Mouse (Mus musculus) brown adipose tissue, adult 24 weeks (tissue): ENCODE data around the gene Gadd45b. TPM values are rescaled to one million over a fixed set of nuclear protein-coding genes. Genes with fewer than 3 reads are reported as not detected.

Experiments
- H3K27ac ChIP-seq: fragments of 200-500 bp; replicated peaks from 2 replicates; pipeline ENCODE4 v1.5.1; 2012; ENCODE audit warnings: low read depth, mild to moderate bottlenecking, low read length
- H3K4me1 ChIP-seq: fragments of 200-500 bp; 2 replicates; pipeline ENCODE4 v1.6.1; 2012; ENCODE audit warnings: low read length, mixed read lengths; ENCODE audit not compliant: control insufficient read depth, insufficient read depth, insufficient read length
- H3K4me3 ChIP-seq: fragments of 200-500 bp; 2 replicates; pipeline ENCODE4 v1.5.1; 2012; ENCODE audit warnings: low read depth, mild to moderate bottlenecking, low read length, moderate library complexity; ENCODE audit not compliant: insufficient read depth
- polyA plus RNA-seq: library from polyadenylated mRNA; stranded (reverse); fragments of >200 nt; gene quantifications from 2 replicates; pipeline ENCODE4 v1.2.4, GENCODE M21; 2012; ENCODE audit not compliant: missing spikeins, insufficient read depth, insufficient read length

Gadd45b gene
- polyA plus RNA-seq, 1 experiment: 7.2 TPM

DNA sequence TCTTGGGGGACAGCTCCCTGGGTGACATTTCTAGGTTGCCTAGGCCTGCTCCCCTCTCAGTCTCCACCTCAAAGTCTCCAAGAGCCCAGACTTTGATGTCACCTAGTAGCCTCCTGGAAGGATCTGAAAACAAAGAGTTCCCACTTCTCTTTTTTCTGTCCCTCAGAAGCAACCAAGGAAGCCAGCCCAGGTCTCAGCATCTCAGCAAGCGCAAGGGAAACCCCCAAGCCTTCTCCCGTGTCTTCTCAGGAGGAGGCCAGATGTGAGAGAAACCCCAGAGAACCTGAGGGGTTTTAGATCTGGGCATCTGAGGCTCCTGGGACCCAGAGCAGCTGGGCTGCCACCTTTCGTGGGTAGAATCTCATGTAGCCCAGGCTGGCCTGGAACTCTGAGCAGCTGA lies 39.4 kb downstream of the Gadd45b start:
- peaks cover 9% of the 10 kb centered on the region for H3K4me1 ChIP-seq
- H3K4me3 ChIP-seq: no peak overlapping the region
- H3K27ac ChIP-seq: no peak overlapping the region

- Histone ChIP-seq H3K4me3 (no peak overlapping the region), H3K4me1 (peaks cover 9% of the 10 kb centered on the region), H3K27ac (no peak overlapping the region)
Observed at GRCm38 (mm10) chr10:80970159-80970558, 40.3 kb downstream of the Gadd45b start.

GRCm38 (mm10) chr10:80971533-80971932 lies 41.7 kb downstream of the Gadd45b start:
- Histone ChIP-seq H3K4me1 (peaks cover 9% of the 10 kb centered on the region), H3K27ac (no peak overlapping the region), H3K4me3 (no peak overlapping the region)

DNA sequence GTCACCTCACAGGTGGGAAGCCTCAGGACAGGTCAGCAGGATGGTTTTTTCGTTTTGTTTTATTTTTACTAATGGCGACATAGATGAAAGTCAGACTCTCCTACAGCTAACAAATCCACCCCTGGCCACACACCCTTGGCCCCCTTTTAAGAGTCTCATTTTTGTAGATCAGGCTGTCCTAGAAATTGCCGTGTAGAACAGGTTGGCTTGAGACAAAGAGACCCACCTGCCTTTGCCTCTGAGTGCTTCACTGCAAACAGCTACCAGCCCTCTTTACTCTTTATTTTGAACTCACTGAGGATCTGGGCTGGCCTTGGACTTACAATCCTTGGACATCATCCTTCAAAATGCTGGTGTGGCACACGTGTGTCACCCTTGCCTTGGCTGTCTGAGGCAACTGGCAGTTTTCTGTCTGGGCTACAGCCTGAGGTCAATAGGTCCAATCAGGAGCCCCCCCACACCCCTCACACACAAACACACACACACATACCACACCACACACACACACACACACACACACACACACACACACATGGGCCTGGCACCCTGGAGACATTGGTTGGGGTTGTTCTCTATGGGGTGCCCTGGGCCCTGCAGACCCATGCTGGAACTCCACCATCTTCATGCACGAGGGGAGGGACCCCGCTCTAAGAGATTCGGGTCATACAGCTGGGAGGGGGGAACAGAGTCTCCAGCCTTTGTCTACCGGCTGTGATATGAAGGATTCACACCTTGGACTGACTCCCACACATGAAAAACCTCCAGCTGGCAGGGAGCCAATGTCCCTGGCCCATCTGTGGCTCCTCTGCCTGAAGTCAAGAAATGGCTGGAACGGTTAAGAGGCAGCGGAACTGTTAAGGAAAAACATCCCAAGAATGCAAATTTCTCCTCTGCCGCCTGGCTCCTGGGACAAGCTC lies 42.5 kb downstream of the Gadd45b start:
- H3K4me3 ChIP-seq: no peak overlapping the region
- H3K27ac ChIP-seq: no peak overlapping the region
- H3K4me1 ChIP-seq: peaks cover 9% of the 10 kb centered on the region

- Histone ChIP-seq H3K4me1 (peaks cover 9% of the 10 kb centered on the region), H3K27ac (no peak overlapping the region), H3K4me3 (no peak overlapping the region)
Observed at GRCm38 (mm10) chr10:80973722-80974121, 43.8 kb downstream of the Gadd45b start.

- H3K4me3 ChIP-seq: no peak overlapping the region
- H3K4me1 ChIP-seq: peaks cover 9% of the 10 kb centered on the region
- H3K27ac ChIP-seq: no peak overlapping the region
Observed at GRCm38 (mm10) chr10:80975478-80975877, 45.6 kb downstream of the Gadd45b start.

DNA sequence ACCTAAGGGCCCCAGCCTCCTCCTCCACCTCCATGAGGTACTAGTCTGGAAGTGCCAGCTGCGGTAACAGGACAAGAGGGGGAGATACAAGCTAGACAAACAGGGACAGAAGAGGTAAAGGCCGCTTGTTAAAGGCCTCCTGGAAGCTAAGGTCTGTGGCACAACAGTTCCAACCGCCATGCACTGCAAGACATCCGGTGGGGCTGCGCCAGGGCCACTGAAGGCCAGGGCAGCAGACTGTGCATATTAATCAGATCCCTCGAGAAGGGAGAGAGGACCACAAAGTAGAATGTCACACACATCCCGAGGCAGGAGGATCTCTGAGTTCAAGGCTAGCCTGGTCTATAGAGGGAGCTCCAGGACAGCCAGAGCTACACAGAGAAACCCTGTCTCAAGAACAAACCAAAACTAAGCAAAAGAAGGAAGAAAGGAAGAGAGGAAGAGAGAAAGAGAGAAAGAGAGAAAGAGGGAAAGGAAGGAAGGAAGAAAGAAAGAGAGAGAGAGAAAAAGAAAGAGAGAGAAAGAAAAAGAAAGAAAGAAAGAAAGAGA lies 51.8 kb downstream of the Gadd45b start:
- H3K27ac ChIP-seq: no peak overlapping the region
- H3K4me3 ChIP-seq: no peak overlapping the region
- peaks cover 10% of the 10 kb centered on the region; the same call in 1 of the 2 replicates for H3K4me1 ChIP-seq

Other genes with a start within 250 kb of the Gadd45b start
- 5.2 and 12.0 TPM in 2 replicates for gene Mob3a, start 228.1 kb upstream of the Gadd45b start, polyA plus RNA-seq
- gene Izumo4, start 227.9 kb upstream of the Gadd45b start, polyA plus RNA-seq: 2.5 and 5.0 TPM in 2 replicates
- gene Ap3d1, start 187.8 kb upstream of the Gadd45b start, polyA plus RNA-seq: 35.0 and 40.9 TPM in 2 replicates
- gene Dot1l, start 174.9 kb upstream of the Gadd45b start, polyA plus RNA-seq: 11.5 and 15.8 TPM in 2 replicates
- gene Sf3a2, start 131.9 kb upstream of the Gadd45b start, polyA plus RNA-seq: 12.1 and 15.3 TPM in 2 replicates
- gene Plekhj1, start 131.4 kb upstream of the Gadd45b start, polyA plus RNA-seq: 30.2 and 40.5 TPM in 2 replicates
- gene Amh, start 124.8 kb upstream of the Gadd45b start, polyA plus RNA-seq: not detected in 2 replicates
- 2.4 and 4.9 TPM in 2 replicates for gene Jsrp1, start 116.6 kb upstream of the Gadd45b start, polyA plus RNA-seq
- 447 and 892 TPM in 2 replicates for gene Oaz1, start 103.4 kb upstream of the Gadd45b start, polyA plus RNA-seq
- not detected in 2 replicates for gene Lingo3, start 86.0 kb upstream of the Gadd45b start, polyA plus RNA-seq
- 55.6 and 61.3 TPM in 2 replicates for gene Lsm7, start 74.9 kb upstream of the Gadd45b start, polyA plus RNA-seq
- 8.7 and 14.0 TPM in 2 replicates for gene Sppl2b, start 74.8 kb upstream of the Gadd45b start, polyA plus RNA-seq
- not detected in 2 replicates for gene Tmprss9, start 58.2 kb upstream of the Gadd45b start, polyA plus RNA-seq
- gene Timm13, start 29.1 kb upstream of the Gadd45b start, polyA plus RNA-seq: 319 and 342 TPM in 2 replicates
- gene Lmnb2, start 11.8 kb upstream of the Gadd45b start, polyA plus RNA-seq: 1.9 and 4.9 TPM in 2 replicates
- gene Gng7, start 84.9 kb downstream of the Gadd45b start, polyA plus RNA-seq: 6.4 and 9.0 TPM in 2 replicates
- gene Diras1, start 95.6 kb downstream of the Gadd45b start, polyA plus RNA-seq: not detected in 2 replicates
- gene Slc39a3, start 107.4 kb downstream of the Gadd45b start, polyA plus RNA-seq: 7.0 and 12.1 TPM in 2 replicates
- 130 and 139 TPM in 2 replicates for gene Sgta, start 130.1 kb downstream of the Gadd45b start, polyA plus RNA-seq
- gene Thop1, start 140.0 kb downstream of the Gadd45b start, polyA plus RNA-seq: 7.0 and 11.3 TPM in 2 replicates
- not detected in 2 replicates for gene Creb3l3, start 168.8 kb downstream of the Gadd45b start, polyA plus RNA-seq
- gene Map2k2, start 175.8 kb downstream of the Gadd45b start, polyA plus RNA-seq: 64.4 and 88.3 TPM in 2 replicates
- 28.4 and 29.6 TPM in 2 replicates for gene Zbtb7a, start 205.1 kb downstream of the Gadd45b start, polyA plus RNA-seq
- 10.3 and 13.4 TPM in 2 replicates for gene Pias4, start 237.8 kb downstream of the Gadd45b start, polyA plus RNA-seq
- 538 and 581 TPM in 2 replicates for gene Eef2, start 246.6 kb downstream of the Gadd45b start, polyA plus RNA-seq